Mouse (Mus musculus): ENCODE data around the gene Mrrf. TPM values are rescaled to one million over a fixed set of nuclear protein-coding genes. Genes with fewer than 3 reads are reported as not detected.
A peak's percentile ranks its signal among the peaks of the same experiment; 100 is the strongest.

The Mrrf gene
- total and polyA plus RNA-seq, 2 experiments from 2014 or later = 29.7 to 38.5 TPM

DNA sequence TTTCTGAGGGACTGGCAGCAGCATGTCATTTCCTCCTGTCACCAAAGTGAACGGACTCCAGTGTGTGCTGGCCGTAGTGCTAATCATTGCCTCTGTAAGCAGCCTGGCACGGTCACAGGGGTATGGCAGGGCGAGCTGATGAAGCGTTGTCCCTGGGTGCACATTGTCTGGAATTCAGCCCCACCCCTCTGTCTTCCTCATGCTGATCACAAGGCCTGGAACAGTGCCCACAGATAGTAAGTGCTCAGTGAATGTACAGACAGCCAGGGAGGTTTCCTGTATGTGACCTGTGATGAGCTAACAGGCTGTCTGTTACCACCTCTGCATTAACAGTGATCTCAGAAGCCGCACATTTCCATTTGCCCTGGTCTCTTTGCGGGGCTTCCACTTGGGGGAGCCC is 76.9 kb downstream of the Mrrf start:
- ATAC-seq (ENCODE audit: insufficient read depth, low read depth) (peak; percentile 81), DNase-seq (ENCODE audit: low spot score) (peak; percentile 94)
- H3K9me3 ChIP-seq (replicated peaks; ENCODE audit: control insufficient read depth, low read length) = no peaks in the 10 kb centered on the region
- H3K27ac ChIP-seq (ENCODE audit: low read depth) = peak overlapping the region; percentile 75
- no peak overlapping the region for H3K9ac ChIP-seq (replicated peaks; ENCODE audit: low read depth, low read length)
- no peak for TF ChIP-seq CTCF (IDR thresholded peaks at IDR 0.05; ENCODE audit: low read depth)
- TF ChIP-seq EP300 (IDR thresholded peaks at IDR 0.05; ENCODE audit: low read depth) = peak; percentile 98
- no peaks in the 10 kb centered on the region for H3K36me3 ChIP-seq (replicated peaks; ENCODE audit: control insufficient read depth, insufficient read depth, low read length)
- peaks cover 45% of the 10 kb centered on the region for H3K4me1 ChIP-seq (ENCODE audit: control insufficient read depth, insufficient read depth)
- no peak overlapping the region for H3K4me2 ChIP-seq (ENCODE audit: low read depth, low read length)
- 9% methylated on average over 7 of the region's 7 CpGs for WGBS
- no peak overlapping the region for H3K4me3 ChIP-seq (ENCODE audit: low read depth, low read length)
- H3K27me3 ChIP-seq (ENCODE audit: control insufficient read depth, insufficient read depth, low read length) = no peaks in the 10 kb centered on the region

DNA sequence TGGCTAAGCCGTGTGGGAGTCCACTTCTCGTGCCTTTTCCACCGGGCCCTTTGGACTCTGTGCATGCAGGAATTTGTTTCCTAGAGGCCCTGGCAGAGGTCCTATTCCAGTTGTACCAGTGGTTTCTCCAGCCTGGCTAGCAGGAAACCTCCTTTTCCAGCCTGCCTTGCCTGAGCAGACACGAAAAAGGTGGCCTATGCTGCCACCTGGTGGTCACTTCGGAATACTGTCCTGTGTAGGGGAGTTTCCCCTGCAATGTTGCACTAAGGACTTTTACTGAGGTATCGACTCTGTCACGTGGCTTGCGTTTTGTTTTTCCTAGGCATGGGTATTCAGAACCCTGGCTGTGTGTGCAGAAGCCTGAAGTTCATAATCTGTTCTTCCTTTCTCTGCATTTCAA is 77.8 kb downstream of the Mrrf start:
- WGBS = 4% methylated on average over 8 of the region's 8 CpGs
- DNase-seq (ENCODE audit: low spot score) (peak; percentile 91), ATAC-seq (ENCODE audit: insufficient read depth, low read depth) (peak; percentile 77)
- Histone ChIP-seq H3K9ac (replicated peaks; ENCODE audit: low read depth, low read length) (no peak overlapping the region), H3K4me1 (ENCODE audit: control insufficient read depth, insufficient read depth) (peaks cover 47% of the 10 kb centered on the region), H3K36me3 (replicated peaks; ENCODE audit: control insufficient read depth, insufficient read depth, low read length) (no peaks in the 10 kb centered on the region), H3K4me2 (ENCODE audit: low read depth, low read length) (peak overlapping the region; percentile 42), H3K27ac (ENCODE audit: low read depth) (peak overlapping the region; percentile 75), H3K9me3 (replicated peaks; ENCODE audit: control insufficient read depth, low read length) (no peaks in the 10 kb centered on the region), H3K4me3 (ENCODE audit: low read depth, low read length) (no peak overlapping the region), H3K27me3 (ENCODE audit: control insufficient read depth, insufficient read depth, low read length) (no peaks in the 10 kb centered on the region)
- TF ChIP-seq EP300 (IDR thresholded peaks at IDR 0.05; ENCODE audit: low read depth) = no peak
- TF ChIP-seq CTCF (IDR thresholded peaks at IDR 0.05; ENCODE audit: low read depth) = peak; percentile 96

DNA sequence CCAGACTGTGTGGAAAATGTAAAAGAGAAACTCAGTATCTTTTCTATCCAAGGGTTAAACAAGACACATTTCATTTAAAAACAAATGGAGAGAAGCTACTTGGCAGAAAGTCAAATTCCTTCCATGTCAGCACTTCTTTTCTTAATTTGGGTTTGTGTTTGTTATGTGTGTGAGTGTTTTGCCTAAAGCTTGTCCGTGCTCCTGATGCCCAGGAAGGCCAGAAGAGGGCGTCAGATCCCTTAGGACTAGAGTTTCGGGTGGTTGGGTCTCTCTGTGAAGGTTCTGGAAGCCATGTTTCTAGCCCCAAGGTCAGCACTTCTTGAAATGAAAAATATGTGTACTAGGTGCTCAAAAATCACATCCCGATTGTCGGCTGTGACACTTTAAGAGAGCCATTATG is 78.2 kb downstream of the Mrrf start:
- peak; percentile 78 for DNase-seq (ENCODE audit: low spot score)
- WGBS = 61% methylated on average over 5 of the region's 5 CpGs
- peak overlapping the region; percentile 42 for H3K4me2 ChIP-seq (ENCODE audit: low read depth, low read length)
- no peaks in the 10 kb centered on the region for H3K36me3 ChIP-seq (replicated peaks; ENCODE audit: control insufficient read depth, insufficient read depth, low read length)
- 0 out of 2 replicates have a peak overlapping the region, but pooled peaks have one; percentile 75 for H3K27ac ChIP-seq (ENCODE audit: low read depth)
- peaks cover 47% of the 10 kb centered on the region for H3K4me1 ChIP-seq (ENCODE audit: control insufficient read depth, insufficient read depth)
- no peak overlapping the region for H3K4me3 ChIP-seq (ENCODE audit: low read depth, low read length)
- no peak for ATAC-seq (ENCODE audit: insufficient read depth, low read depth)
- no peaks in the 10 kb centered on the region for H3K27me3 ChIP-seq (ENCODE audit: control insufficient read depth, insufficient read depth, low read length)
- TF ChIP-seq EP300 (IDR thresholded peaks at IDR 0.05; ENCODE audit: low read depth) (no peak), CTCF (IDR thresholded peaks at IDR 0.05; ENCODE audit: low read depth) (peak; percentile 63)
- H3K9me3 ChIP-seq (replicated peaks; ENCODE audit: control insufficient read depth, low read length) = no peaks in the 10 kb centered on the region
- no peak overlapping the region for H3K9ac ChIP-seq (replicated peaks; ENCODE audit: low read depth, low read length)

DNA sequence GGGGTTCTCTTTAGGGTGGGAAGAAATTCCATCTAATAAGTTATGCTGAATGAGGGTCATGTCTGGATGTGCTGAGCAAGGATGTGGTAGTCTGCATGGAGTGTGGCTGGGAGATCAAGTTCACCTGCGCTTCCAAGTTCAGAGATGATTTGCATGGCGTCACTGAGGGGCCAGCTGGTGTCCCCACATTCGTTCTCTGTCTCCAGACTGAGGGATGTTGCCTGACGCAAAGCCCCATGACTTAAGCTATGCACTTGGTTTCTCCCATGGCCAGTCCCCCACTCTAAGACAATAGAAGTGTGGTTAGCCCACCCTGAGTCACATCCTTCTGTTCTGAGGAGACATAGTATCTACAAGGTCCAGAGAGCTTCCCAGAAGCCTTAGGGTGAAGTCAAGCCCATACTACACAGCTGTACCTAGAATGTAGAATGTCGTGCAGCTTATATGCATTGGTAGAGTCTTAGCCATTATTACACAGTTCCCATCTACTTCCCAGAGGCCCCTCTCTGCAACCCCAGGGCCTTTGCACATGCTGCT is 79.1 kb downstream of the Mrrf start:
- H3K4me1 ChIP-seq (ENCODE audit: control insufficient read depth, insufficient read depth) = peaks cover 47% of the 10 kb centered on the region
- WGBS = 94% methylated on average over 5 of the region's 5 CpGs
- H3K9ac ChIP-seq (replicated peaks; ENCODE audit: low read depth, low read length) = no peak overlapping the region
- TF ChIP-seq EP300 (IDR thresholded peaks at IDR 0.05; ENCODE audit: low read depth) (no peak), CTCF (IDR thresholded peaks at IDR 0.05; ENCODE audit: low read depth) (no peak)
- H3K36me3 ChIP-seq (replicated peaks; ENCODE audit: control insufficient read depth, insufficient read depth, low read length) = no peaks in the 10 kb centered on the region
- no peaks in the 10 kb centered on the region for H3K27me3 ChIP-seq (ENCODE audit: control insufficient read depth, insufficient read depth, low read length)
- no peak overlapping the region for H3K4me3 ChIP-seq (ENCODE audit: low read depth, low read length)
- no peak overlapping the region for H3K27ac ChIP-seq (ENCODE audit: low read depth)
- no peaks in the 10 kb centered on the region for H3K9me3 ChIP-seq (replicated peaks; ENCODE audit: control insufficient read depth, low read length)
- no peak overlapping the region for H3K4me2 ChIP-seq (ENCODE audit: low read depth, low read length)
- ATAC-seq (ENCODE audit: insufficient read depth, low read depth) (no peak), DNase-seq (ENCODE audit: low spot score) (no peak)

DNA sequence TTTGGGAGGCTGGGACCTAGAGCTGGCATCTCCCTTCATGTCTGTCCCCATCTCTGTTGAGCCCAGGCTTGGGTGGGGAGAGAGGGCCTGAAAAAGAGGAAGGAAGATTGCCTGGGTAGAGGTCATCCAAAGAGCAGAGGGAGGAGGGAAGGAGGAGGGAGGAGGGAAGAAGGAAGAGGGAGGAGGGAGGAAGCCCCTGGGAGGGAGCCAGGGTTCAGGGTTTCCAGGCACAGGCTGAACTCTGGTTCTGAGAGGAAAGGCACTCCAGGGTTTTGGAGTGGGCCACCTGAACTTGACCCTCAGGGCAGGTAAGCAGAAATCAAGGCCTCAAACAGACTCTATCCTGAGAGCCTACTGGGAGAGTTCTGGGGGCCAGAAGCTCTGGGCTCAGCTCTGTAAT is 80.4 kb downstream of the Mrrf start:
- H3K4me2 ChIP-seq (ENCODE audit: low read depth, low read length) = no peak overlapping the region
- H3K9ac ChIP-seq (replicated peaks; ENCODE audit: low read depth, low read length) = no peak overlapping the region
- ATAC-seq (ENCODE audit: insufficient read depth, low read depth) = no peak
- no peak overlapping the region for H3K4me3 ChIP-seq (ENCODE audit: low read depth, low read length)
- no peaks in the 10 kb centered on the region for H3K36me3 ChIP-seq (replicated peaks; ENCODE audit: control insufficient read depth, insufficient read depth, low read length)
- H3K27ac ChIP-seq (ENCODE audit: low read depth) = no peak overlapping the region
- no peaks in the 10 kb centered on the region for H3K9me3 ChIP-seq (replicated peaks; ENCODE audit: control insufficient read depth, low read length)
- TF ChIP-seq EP300 (IDR thresholded peaks at IDR 0.05; ENCODE audit: low read depth) (no peak), CTCF (IDR thresholded peaks at IDR 0.05; ENCODE audit: low read depth) (no peak)
- H3K4me1 ChIP-seq (ENCODE audit: control insufficient read depth, insufficient read depth) = peaks cover 41% of the 10 kb centered on the region
- no peaks in the 10 kb centered on the region for H3K27me3 ChIP-seq (ENCODE audit: control insufficient read depth, insufficient read depth, low read length)
- no peak for DNase-seq (ENCODE audit: low spot score)

DNA sequence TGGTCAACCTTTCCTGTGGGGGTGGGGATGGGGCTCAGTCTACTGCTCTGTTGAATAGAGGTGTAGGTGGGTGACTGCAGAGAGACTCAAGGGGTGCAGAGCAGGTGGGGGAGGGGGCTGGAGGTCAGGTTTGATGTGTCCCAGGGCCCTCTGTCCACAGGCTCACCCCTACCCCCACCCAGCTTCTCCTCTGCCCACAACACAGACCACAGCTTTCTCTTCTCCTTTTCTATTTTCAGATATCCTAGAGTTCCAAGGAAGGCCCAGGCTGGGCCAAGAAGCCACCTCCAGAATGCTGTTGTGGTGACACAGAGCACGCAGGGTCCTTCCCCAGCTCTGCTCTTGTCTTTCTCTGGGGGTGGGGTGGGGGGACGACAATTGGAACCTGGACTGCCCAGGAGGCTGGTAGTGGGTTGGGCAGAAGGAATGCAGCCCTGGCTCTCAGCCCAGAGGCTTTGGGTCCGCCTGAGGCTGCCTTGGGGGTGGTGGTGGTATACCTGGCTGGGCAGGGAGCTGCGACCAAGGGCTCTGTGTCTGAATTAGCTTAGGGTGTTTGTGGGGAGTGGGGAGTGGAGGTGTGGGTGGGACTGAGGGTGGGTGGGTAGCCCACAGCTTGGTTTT is 80.9 kb downstream of the Mrrf start:
- Histone ChIP-seq H3K4me1 (ENCODE audit: control insufficient read depth, insufficient read depth) (peaks cover 37% of the 10 kb centered on the region), H3K9me3 (replicated peaks; ENCODE audit: control insufficient read depth, low read length) (no peaks in the 10 kb centered on the region), H3K4me2 (ENCODE audit: low read depth, low read length) (no peak overlapping the region; the same call in 1 of the 2 replicates), H3K27me3 (ENCODE audit: control insufficient read depth, insufficient read depth, low read length) (no peaks in the 10 kb centered on the region), H3K36me3 (replicated peaks; ENCODE audit: control insufficient read depth, insufficient read depth, low read length) (no peaks in the 10 kb centered on the region), H3K27ac (ENCODE audit: low read depth) (no peak overlapping the region), H3K4me3 (ENCODE audit: low read depth, low read length) (no peak overlapping the region), H3K9ac (replicated peaks; ENCODE audit: low read depth, low read length) (peak overlapping the region; percentile 11; the same call in 1 of the 2 replicates)
- WGBS = 8% methylated on average over 4 of the region's 4 CpGs
- TF ChIP-seq EP300 (IDR thresholded peaks at IDR 0.05; ENCODE audit: low read depth) (no peak), CTCF (IDR thresholded peaks at IDR 0.05; ENCODE audit: low read depth) (no peak)
- ATAC-seq (ENCODE audit: insufficient read depth, low read depth) (no peak), DNase-seq (ENCODE audit: low spot score) (no peak)
